In genomic region chr4:135397551-135397950, GRCm38 (mm10) we compare ENCODE assay signal across 9 mouse cellular contexts. TPM values are rescaled to one million over a fixed set of nuclear protein-coding genes. Genes with fewer than 3 reads are reported as not detected.
A peak's percentile ranks its signal among the peaks of the same experiment; 100 is the strongest.
DNase-seq lines count a peak whose midpoint lies in the region; ATAC-seq and TF ChIP-seq lines count a peak whose summit lies in the region.
"Had no signal": no experiment of that assay in that cellular context is flagged by ENCODE, and none has a peak within 500 bp of the region (broad histone marks: within the 10 kb centered on the region; RNA-seq: fewer than 3 reads in every experiment).

No protein-coding gene starts in this region.

- TF ChIP-seq EP300 in ES-Bruce4 (IDR thresholded peaks at IDR 0.05; ENCODE audit: insufficient read depth, low read depth, low read length), result no peak

- H3K4me1 ChIP-seq in heart, embryonic 11.5 days (ENCODE audit: control insufficient read depth, insufficient read depth, low read length), result peaks cover 3% of the 10 kb centered on the region; the same call in 1 of the 2 replicates
- H3K4me1 ChIP-seq in ES-Bruce4 (ENCODE audit: control insufficient read depth, insufficient read depth, low read length), result peaks cover 1% of the 10 kb centered on the region
- H3K4me1 ChIP-seq in hindbrain, embryonic 12.5 days, result peaks cover 8% of the 10 kb centered on the region
- H3K4me1 ChIP-seq in midbrain, embryonic 11.5 days (ENCODE audit: control insufficient read depth, insufficient read depth, low read length), result peaks cover 7% of the 10 kb centered on the region

- no peak overlapping the region for H3K27ac ChIP-seq in heart, embryonic 11.5 days (ENCODE audit: low read depth, low read length)
- no peak overlapping the region for H3K27ac ChIP-seq in ES-Bruce4 (ENCODE audit: insufficient read depth, low read length)
- H3K27ac ChIP-seq in hindbrain, embryonic 12.5 days, result no peak overlapping the region
- H3K27ac ChIP-seq in midbrain, embryonic 11.5 days (ENCODE audit: low read depth, low read length), result no peak overlapping the region

- no peak for ATAC-seq in heart, embryonic 11.5 days (replicated peaks; ENCODE audit: insufficient number of reproducible peaks, low FRiP score, low TSS enrichment)
- ATAC-seq in hindbrain, embryonic 12.5 days (ENCODE audit: low FRiP score), result no peak
- no peak for ATAC-seq in midbrain, embryonic 11.5 days (ENCODE audit: low FRiP score)

- H3K27me3 ChIP-seq in heart, embryonic 11.5 days (ENCODE audit: control insufficient read depth, insufficient read depth, low read length), result peaks cover 39% of the 10 kb centered on the region
- no peaks in the 10 kb centered on the region for H3K27me3 ChIP-seq in ES-Bruce4 (ENCODE audit: control insufficient read depth, insufficient read depth, low read length, poor library complexity, severe bottlenecking)
- H3K27me3 ChIP-seq in hindbrain, embryonic 12.5 days, result peaks cover 57% of the 10 kb centered on the region
- peaks cover 30% of the 10 kb centered on the region for H3K27me3 ChIP-seq in midbrain, embryonic 11.5 days (ENCODE audit: control insufficient read depth, insufficient read depth, low read length)

- intact Hi-C loops in heart, postnatal 36 days (cut with DNase I), result no loop called here
- intact Hi-C loops in left cerebral cortex, postnatal 14 days (cut with DNase I), result no loop called here

- peak overlapping the region; percentile 34 for H3K9ac ChIP-seq in heart, embryonic 11.5 days (ENCODE audit: low read depth, low read length)
- peak overlapping the region; percentile 7 for H3K9ac ChIP-seq in ES-Bruce4 (ENCODE audit: low read depth, poor library complexity, severe bottlenecking)
- peak overlapping the region; percentile 44; the same call in 1 of the 2 replicates for H3K9ac ChIP-seq in hindbrain, embryonic 12.5 days
- peak overlapping the region; percentile 30; the same call in 1 of the 2 replicates for H3K9ac ChIP-seq in midbrain, embryonic 11.5 days (ENCODE audit: low read length)

- peak overlapping the region; percentile 45 for H3K4me3 ChIP-seq in heart, embryonic 11.5 days (ENCODE audit: low read depth, low read length)
- H3K4me3 ChIP-seq in ES-Bruce4 (ENCODE audit: low read depth, low read length), result peak overlapping the region; percentile 57
- peak overlapping the region; percentile 38 for H3K4me3 ChIP-seq in hindbrain, embryonic 12.5 days
- peak overlapping the region; percentile 23 for H3K4me3 ChIP-seq in midbrain, embryonic 11.5 days (ENCODE audit: low read depth, low read length)

- no peaks in the 10 kb centered on the region for H3K36me3 ChIP-seq in heart, embryonic 11.5 days (ENCODE audit: control insufficient read depth, insufficient read depth, low read length)
- no peaks in the 10 kb centered on the region for H3K36me3 ChIP-seq in ES-Bruce4 (ENCODE audit: control insufficient read depth, insufficient read depth, low read length, poor library complexity, severe bottlenecking)
- no peaks in the 10 kb centered on the region for H3K36me3 ChIP-seq in hindbrain, embryonic 12.5 days
- H3K36me3 ChIP-seq in midbrain, embryonic 11.5 days (ENCODE audit: control insufficient read depth, insufficient read depth, low read length), result no peaks in the 10 kb centered on the region

- no peaks in the 10 kb centered on the region for H3K9me3 ChIP-seq in heart, embryonic 11.5 days (replicated peaks; ENCODE audit: control insufficient read depth, low read length)
- H3K9me3 ChIP-seq in ES-Bruce4 (replicated peaks; ENCODE audit: control insufficient read depth, insufficient read depth, low read length, poor library complexity, severe bottlenecking), result no peaks in the 10 kb centered on the region
- H3K9me3 ChIP-seq in hindbrain, embryonic 12.5 days (replicated peaks), result no peaks in the 10 kb centered on the region
- H3K9me3 ChIP-seq in midbrain, embryonic 11.5 days (ENCODE audit: control insufficient read depth, low read length), result no peaks in the 10 kb centered on the region

- TF ChIP-seq POLR2A in ES-Bruce4 (IDR thresholded peaks at IDR 0.05; ENCODE audit: insufficient read depth, low read length), result no peak

- no peak for TF ChIP-seq CTCF in ES-Bruce4 (IDR thresholded peaks at IDR 0.05; ENCODE audit: low read depth, low read length)

- peak overlapping the region; percentile 90 for H3K4me2 ChIP-seq in heart, embryonic 11.5 days
- H3K4me2 ChIP-seq in hindbrain, embryonic 12.5 days (replicated peaks), result peak overlapping the region; percentile 73
- peak overlapping the region; percentile 55 for H3K4me2 ChIP-seq in midbrain, embryonic 11.5 days

- WGBS in heart, embryonic 11.5 days (ENCODE audit: insufficient replicate concordance), result 3% methylated on average over 16 of the region's 16 CpGs
- WGBS in hindbrain, embryonic 12.5 days, result 3% methylated on average over 16 of the region's 16 CpGs
- 6% methylated on average over 16 of the region's 16 CpGs for WGBS in midbrain, embryonic 11.5 days

- no peak for DNase-seq in heart, postnatal 36 days
- peak; percentile 86 for DNase-seq in midbrain, embryonic 11.5 days (ENCODE audit: low spot score, missing footprints)
- no peak for DNase-seq in left cerebral cortex, postnatal 14 days (ENCODE audit: low spot score in 2 of 2)
- DNase-seq in ovary, postnatal 10 days (ENCODE audit: low spot score), result no peak
- DNase-seq in ovary, postnatal 14 days (ENCODE audit: low spot score), result no peak
- DNase-seq: adrenal gland, postnatal 25 days had no signal

RNA-seq across cellular contexts. Expression of gene Ncmap, which starts 0.5 kb away (rescaled TPM):
- 0.87 and 1.5 TPM in 2 replicates for polyA plus RNA-seq in heart, embryonic 11.5 days (2014; fragmentation: Nextera tagmentation; extraction: Ambion mirVana)
- under 1 TPM in 1 of 2 experiments, not detected in 1; 0.33 TPM for total RNA-seq in heart, postnatal 36 days (2021)
- 2.3 TPM in 2 replicates for polyA plus RNA-seq in ES-Bruce4 (2011; ENCODE audit: insufficient read depth, insufficient read length, low read depth, missing spikeins)
- polyA plus RNA-seq in hindbrain, embryonic 12.5 days (2016; fragmentation: Nextera tagmentation; extraction: Ambion mirVana), result 2.9 and 6.1 TPM in 2 replicates
- 0.40 and 0.63 TPM in 2 replicates for polyA plus RNA-seq in midbrain, embryonic 11.5 days (2014; fragmentation: Nextera tagmentation; extraction: Ambion mirVana)
- total RNA-seq in left cerebral cortex, postnatal 14 days (2021), result under 1 TPM in 1 of 2 experiments, not detected in 1; 0.91 TPM
- total RNA-seq: adrenal gland, postnatal 25 days had no signal

RNA-seq across cellular contexts. Expression of gene Rcan3, which starts 36.1 kb away (rescaled TPM):
- polyA plus RNA-seq in heart, embryonic 11.5 days (2014; fragmentation: Nextera tagmentation; extraction: Ambion mirVana), result 10.1 and 10.4 TPM in 2 replicates
- total RNA-seq in heart, postnatal 36 days (2021), result 10 to 100 TPM; 10.8 to 15.0 TPM
- polyA plus RNA-seq in ES-Bruce4 (2011; ENCODE audit: insufficient read depth, insufficient read length, low read depth, missing spikeins), result 15.9 and 19.7 TPM in 2 replicates
- polyA plus RNA-seq in hindbrain, embryonic 12.5 days (2016; fragmentation: Nextera tagmentation; extraction: Ambion mirVana), result 20.0 and 20.1 TPM in 2 replicates
- polyA plus RNA-seq in midbrain, embryonic 11.5 days (2014; fragmentation: Nextera tagmentation; extraction: Ambion mirVana), result 7.0 and 9.1 TPM in 2 replicates
- total RNA-seq in left cerebral cortex, postnatal 14 days (2021), result 10 to 100 TPM; 34.7 to 36.8 TPM

RNA-seq across cellular contexts. Expression of gene Srrm1, which starts 44.4 kb away (rescaled TPM):
- polyA plus RNA-seq in heart, embryonic 11.5 days (2014; fragmentation: Nextera tagmentation; extraction: Ambion mirVana), result 143 and 183 TPM in 2 replicates
- total RNA-seq in heart, postnatal 36 days (2021), result 10 to 100 TPM; 59.1 to 69.9 TPM
- polyA plus RNA-seq in ES-Bruce4 (2011; ENCODE audit: insufficient read depth, insufficient read length, low read depth, missing spikeins), result 410 and 411 TPM in 2 replicates
- polyA plus RNA-seq in hindbrain, embryonic 12.5 days (2016; fragmentation: Nextera tagmentation; extraction: Ambion mirVana), result 238 and 258 TPM in 2 replicates
- polyA plus RNA-seq in midbrain, embryonic 11.5 days (2014; fragmentation: Nextera tagmentation; extraction: Ambion mirVana), result 225 and 257 TPM in 2 replicates
- total RNA-seq in left cerebral cortex, postnatal 14 days (2021), result 100 to 1,000 TPM; 112 to 137 TPM
